Mouse (Mus musculus): ENCODE results near the gene Lhx8.

Lhx8 gene

DNA sequence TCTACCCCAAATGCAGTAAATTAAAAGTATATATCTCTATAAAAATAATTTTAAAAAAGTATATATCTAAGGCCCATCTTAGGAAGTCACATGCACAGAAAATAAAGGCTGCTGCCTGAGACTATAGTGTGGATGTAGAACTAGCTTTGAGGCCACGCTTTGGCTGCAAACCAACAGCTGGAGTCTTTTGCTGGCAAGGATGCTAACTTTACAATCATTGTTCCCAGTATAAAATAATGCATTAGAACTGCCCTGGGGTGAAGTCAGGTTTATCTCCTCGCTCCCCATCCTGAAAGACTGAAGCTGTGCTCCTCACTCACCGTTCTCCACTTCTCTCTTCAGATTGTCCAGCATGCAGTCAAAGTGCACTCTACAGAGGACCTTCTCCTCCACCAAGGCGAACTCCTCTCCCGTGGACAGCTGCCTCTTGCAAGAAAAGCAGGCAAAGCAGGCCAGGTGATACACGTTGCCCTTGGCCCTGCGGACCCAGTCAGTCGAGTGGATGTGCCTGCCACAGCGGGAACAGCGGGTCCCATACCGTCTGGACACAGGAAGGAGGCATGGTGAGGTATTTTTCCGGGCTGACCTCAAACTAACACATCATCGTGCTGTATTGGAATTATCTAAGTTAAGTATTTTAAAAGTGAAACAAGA, 8.4 kb downstream of the Lhx8 start:
- DNase-seq (ENCODE audit: low read depth, low spot score), result no peak

DNA sequence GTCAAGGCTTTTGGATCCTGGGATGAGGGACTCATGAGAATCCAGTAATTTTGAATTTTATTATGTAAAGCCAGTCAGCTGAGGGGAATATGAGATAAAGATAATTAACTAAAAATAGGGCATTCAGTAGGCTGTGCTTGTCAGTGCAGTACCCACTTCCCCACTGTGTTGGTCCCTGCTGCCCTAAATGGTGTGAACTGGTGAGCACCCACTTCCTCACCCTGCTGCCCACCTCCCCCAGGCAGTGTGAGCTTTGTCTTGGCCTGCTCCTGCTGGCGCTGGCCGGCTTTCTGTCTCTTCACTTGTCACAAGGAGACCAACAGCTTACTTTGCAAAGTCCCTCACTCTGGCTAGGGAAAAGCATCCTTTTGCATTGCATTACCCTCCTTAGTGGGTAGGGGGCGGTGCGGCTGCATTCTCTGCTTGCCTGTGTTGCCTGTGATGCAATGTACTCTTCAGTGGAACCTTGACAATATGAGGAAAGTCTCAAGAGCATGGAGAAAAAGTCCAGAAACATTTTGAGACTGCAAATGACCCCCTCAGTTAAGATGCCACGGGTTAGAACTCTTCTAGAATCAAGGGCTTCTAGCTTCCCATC, 12.7 kb downstream of the Lhx8 start:
- no peak for DNase-seq (ENCODE audit: low read depth, low spot score)

DNA sequence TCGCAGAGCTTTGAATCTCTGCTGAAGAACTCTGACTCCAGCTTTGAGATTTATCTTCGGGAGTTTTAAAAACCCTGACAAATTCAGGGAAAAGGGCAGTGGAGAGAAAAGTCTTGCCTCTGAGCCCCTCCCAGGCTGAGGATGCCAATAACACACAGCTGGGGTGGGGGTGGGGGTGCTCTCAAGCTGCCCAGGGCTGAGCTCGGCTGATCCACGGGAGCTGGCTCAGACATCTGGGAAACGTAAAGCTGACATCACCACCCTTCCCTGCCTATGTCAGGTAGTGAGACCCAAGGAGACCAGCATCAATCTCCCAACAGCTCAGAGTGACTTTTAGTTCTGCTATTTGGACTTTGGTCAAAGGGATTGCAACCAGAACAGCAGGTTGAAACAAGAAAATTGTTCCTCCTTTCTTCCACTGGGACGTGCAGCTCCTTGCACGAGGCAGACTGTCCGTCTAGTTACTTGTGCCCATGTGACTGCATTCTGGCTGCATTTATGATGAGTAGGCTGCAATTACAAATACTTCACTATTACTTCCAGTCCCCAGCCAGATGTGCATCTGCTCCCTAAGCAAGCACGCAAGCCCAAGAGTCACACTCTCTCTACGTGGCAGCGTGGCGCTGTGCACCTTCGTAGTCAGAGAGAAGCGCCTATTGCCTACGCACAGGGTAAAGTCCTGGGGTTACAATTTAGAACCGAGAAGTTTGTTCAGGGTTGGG, 25.1 kb downstream of the Lhx8 start:
- DNase-seq (ENCODE audit: low read depth, low spot score), result no peak

DNA sequence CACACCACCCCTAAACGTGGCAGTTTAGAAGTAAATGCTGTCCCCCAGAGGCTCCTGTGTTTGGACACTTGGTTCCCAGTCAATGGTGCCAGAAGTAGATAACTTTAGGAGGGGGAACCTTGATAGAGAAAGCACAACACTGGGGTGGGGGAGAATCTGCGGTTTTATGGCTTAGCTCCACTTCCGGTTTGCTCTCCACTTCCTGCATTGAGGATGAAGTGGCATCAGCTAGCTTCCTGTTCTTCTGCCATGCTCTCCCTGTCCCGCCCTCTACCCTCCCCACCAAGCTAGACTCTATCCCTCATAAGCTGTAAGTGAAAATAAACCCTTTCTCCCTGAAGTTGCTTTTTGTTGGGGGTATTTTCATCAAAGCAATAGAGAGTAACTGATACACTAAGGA, 29.4 kb downstream of the Lhx8 start:
- no peak for DNase-seq (ENCODE audit: low read depth, low spot score)

DNA sequence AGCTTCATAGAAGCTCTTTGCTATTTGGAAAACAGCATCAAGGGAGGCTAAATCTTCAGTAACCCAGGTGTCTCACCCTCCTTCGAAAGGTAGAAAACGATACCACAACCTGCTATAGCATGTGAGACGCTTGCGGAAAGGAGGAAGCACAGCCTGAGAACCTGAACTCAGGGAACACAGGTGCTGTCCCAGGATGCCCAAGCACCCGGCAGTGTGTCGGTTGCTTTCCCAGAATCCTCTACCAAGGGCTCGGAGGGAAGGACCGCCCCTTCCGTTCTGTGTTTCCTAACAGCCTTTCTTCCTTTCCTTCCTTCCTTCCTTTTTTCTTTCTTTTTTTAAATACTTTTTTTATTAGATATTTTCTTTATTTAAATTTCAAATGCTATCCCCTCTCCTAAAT, 30.5 kb downstream of the Lhx8 start:
- DNase-seq (ENCODE audit: low read depth, low spot score), result no peak

DNA sequence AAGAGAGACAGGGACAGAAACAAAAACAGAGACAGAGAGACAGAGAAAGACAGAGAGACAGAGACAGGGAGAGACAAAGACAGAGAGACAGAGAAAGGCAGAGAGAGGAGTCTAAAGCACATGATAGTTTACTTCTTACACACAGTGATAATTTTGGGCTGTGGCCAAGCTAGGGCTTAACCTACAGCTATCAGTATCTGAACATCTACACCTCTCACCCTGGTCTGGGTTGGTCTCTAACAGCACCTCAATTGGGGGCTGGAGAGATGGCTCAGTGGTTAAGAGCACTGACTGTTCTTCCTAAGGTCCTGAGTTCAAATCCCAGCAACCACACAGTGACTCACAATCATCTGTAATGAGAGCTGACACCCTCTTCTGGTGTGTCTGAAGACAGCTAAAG, 32.0 kb downstream of the Lhx8 start:
- DNase-seq (ENCODE audit: low read depth, low spot score), result no peak

DNA sequence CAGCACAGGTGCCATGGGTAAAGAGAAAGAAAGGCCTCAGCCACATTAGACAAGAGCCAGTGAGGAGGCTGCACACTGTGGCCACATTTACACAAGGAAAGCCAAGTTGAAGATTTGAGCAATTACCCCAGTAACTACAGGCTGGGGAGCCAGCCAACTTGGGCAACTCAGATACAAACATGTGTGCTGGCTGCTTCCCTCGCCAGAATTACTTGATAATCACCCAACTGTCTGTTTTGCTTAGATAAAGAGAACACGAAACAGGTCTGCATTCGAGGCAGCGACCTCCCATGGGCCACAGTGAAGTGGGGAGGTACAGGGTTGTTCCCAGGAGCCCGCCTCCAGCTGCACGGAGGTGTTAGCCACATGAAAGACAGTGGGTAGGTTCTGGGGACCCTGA, 33.0 kb downstream of the Lhx8 start:
- no peak for DNase-seq (ENCODE audit: low read depth, low spot score)

DNA sequence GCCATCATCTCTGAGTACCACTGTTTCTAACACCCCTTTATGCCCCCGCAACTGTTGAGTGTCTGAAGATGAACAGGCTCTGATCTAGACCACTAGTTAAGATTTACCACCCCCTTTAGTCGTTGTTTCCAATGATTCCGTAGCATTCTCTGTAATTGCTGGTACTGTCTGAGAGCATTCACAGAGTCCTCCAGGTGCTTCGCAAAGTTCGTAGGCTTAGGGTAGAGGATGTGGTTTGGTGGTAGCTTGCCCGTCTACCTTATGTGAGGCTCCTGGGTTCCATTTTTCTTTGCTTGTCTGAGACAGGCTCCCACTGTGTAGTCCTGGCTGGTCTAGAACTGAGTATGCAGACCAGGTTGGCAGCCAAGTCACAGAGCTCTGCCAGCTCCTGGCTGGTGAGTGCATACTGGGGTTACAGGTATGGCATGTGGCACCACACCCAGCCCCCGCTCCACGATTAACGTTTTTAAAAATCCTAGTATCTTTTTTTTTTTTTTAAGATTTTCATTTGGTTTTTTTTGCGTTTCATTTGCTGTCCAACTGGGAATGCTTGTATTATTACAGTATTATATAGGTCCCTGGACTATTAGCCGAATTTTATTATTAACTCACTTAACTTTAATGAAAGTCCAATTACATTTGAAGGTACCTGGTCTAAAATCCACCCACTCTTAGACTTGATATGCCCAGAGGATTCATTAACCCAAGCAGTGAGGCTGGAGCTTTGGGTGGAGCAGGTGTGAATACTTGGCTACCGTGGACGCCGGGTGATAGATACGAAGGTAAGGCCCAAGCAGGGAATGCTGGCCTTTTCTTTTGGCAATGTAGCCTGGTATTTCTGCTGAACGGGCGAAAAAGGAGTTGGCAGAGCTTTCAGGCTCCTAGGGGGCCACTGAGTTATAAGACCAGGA, 35.3 kb downstream of the Lhx8 start:
- no peak for DNase-seq (ENCODE audit: low read depth, low spot score)

DNA sequence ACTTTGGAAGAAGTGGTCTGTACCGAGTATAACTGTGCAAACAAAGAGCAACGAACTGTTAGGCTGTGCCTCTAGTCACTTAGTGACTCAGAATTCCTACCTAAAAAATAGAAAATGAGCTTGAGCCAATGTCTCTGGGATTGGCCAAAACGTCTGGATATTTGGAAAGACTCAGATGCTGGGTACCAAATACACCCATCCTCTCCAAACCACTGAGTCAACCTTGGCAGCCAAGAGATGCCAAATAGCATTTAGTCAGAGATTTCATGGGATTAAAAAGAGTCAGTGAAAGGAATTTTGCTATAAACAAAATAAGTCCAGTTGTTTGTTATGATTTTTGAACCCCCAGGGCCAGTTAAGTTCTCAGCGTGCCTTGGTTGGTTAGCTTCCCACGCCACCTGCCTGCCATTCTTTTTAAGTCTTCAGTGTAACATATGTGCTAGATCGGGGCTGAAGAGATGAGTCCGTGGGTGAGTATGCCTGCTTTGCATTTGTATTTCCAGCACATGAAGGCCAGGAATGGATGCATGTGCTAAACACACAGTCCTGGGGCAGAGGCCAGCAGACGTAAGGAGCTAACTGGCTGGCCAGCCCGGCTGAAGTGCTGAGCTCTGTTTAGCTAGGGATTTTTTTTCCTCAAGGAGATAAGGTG, 36.5 kb downstream of the Lhx8 start:
- DNase-seq (ENCODE audit: low read depth, low spot score), result no peak

DNA sequence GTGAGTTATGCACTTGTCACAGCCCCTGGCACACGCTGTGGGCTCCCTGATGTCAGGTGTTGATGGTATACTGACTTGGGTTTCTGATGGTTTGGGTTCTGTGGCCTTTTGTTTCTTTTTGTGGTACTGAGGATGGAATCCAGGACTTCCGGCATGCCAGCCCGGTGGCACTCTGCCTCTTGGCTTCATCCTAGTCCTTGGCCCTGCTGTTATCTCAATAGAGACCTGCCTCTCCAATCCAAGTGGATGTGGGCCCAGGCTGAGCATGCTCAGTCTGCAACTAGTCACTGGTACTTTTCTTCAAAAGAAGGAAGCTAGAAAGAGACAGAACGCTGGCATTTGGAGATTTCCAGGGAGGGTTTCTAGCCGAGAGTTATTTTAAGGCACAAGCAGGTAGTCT, 38.3 kb downstream of the Lhx8 start:
- no peak for DNase-seq (ENCODE audit: low read depth, low spot score)

DNA sequence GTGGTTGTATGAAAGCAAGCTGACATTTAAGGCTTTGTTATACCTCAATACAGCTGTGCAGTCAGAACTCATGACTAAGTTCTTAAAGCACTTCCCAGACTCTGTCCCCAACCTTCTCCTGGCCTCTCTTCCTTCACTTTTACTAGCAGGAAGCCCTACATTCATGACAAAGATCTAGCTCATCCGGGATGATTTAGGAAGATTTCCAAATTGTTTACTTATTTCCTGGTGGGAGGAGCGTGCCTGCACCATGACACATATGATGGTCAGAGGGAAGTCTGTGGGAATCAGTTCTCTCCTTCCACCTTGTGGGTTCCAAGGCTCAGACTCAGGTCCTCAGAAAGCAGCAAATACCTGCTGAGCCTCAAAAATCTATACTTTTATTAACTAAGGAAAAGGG, 40.1 kb downstream of the Lhx8 start:
- no peak for DNase-seq (ENCODE audit: low read depth, low spot score)

DNA sequence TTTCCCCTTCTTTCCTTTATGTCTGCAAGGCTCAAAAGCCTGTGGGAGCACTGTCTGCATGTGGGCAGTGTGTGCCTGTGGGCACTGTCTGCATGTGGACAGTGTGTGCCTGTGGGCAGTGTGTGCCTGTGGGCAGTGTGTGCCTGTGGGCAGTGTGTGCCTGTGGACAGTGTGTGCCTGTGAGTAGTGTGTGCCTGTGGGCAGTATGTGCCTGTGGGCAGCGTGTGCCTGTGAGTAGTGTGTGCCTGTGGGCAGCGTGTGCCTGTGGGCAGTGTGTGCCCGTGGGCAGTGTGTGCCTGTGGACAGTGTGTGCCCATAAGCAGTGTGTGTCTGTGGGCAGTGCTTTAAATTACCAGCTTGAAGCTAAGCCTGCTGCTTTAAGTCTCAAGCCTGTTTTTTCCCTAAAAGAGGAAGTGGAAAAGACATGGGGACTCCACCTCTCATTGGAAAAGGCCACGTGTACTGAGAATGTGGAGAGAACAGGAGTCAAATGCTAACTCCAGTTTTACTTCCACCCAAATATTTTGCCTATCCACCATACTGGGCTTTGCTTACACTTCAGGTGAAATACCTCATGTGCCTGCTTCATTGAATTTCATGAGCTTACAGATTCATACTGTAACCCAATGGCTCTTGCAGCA, 41.9 kb downstream of the Lhx8 start:
- DNase-seq (ENCODE audit: low read depth, low spot score), result no peak

DNA sequence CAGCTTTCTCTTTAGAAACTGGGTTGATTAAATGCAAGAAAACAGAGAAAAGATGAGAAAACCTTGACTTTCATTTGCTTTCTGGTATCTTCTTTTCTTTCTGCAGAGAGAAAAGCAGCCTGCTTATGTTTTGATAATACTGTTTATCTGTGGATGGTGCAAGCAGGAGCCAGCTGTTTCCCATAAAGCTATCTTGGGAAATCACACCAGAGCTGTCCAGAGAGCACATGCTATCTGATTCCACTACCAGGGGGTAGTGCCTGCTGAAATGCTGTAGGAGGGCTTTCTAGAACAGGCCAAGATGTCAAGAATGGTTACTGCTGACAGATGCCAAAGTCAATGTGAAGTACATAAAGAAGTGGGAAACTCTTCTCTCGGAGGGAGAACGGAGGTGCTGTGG, 43.2 kb downstream of the Lhx8 start:
- DNase-seq (ENCODE audit: low read depth, low spot score), result no peak

DNA sequence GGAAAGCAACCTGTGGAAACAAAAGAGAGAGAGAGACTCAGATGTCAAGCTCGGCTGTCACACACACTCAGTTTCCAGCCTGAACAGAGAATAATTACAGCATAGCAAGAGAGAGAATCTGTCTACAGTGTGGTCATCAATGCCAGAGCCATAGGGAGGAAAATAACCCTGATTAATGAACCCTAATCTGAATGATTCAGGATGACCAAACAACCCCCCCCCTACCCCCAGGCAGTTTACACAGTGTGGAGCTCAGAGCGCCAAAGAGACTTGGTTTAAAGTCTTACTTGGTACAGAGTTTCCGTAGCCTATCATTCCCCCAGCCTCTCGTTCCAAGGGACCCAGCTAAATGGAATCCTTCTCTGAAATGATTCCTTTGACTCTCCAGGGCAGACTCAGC, 45.1 kb downstream of the Lhx8 start:
- no peak for DNase-seq (ENCODE audit: low read depth, low spot score)

DNA sequence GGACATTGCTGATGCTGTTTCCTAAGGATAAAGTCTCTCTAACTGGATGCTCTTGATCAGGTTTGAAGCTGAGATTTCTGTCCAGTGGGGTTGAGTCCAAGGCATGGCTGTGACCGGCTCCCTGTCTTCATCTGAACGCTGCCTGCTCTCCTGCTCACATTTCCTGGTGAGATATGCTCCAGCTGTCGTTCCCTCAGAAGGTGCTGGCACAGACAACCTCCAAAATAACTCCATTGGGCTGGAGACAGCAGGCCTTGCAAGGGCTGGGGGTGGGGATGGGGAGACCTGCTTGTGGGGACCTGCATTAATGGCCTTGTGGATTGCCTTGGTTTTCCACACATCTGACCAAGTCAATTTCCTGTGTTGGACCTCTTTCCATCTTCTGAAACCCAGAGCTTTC, 46.2 kb downstream of the Lhx8 start:
- DNase-seq (ENCODE audit: low read depth, low spot score), result no peak

DNA sequence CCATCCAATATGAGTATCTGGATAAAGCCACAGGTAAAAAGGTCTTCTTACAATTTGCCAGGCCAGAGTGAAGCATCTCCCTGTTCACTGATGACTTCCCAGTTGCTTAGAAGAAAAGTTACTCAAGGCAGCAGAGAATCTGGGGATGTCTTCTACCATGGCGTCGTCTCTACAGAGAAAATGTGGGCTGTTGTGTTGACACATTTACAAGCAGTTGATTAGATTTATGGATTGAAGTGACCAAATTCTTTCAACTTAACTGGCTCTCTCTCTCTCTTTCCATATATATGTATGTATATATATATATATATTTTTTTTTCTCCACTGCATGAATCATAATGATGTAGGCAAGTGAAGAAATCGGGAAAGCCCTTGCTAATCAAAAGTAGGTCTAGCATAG, 55.8 kb downstream of the Lhx8 start:
- DNase-seq (ENCODE audit: low read depth, low spot score), result no peak

DNA sequence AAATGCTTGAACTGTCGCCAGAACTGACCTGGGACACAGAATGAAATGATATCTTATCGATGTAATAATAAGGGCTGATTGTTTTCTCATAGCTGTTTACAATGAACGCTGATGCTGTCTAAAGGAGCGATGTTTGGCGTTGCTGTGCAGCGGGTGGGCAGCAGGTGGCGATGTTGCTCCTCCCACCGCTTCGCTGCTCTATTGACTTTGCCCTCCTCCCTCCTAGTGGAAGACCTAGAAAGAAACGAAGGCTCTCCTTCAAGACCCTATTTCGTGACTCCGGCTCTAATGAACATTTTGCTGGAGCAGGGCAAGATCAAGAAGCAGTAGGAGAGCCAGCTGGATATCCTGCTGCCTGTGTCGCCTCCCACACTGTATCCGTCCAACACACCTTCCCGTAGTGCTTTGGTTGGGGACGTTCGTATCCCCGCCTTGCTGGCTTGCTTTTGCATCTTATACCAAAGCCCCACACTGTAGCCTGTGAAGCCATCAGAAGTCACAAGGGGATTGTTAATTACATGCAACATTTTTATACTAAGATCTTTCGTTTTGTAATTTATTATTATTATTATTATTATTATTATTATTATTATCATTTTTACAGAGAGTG, 60.6 kb downstream of the Lhx8 start:
- peak; percentile 50 for DNase-seq (ENCODE audit: low read depth, low spot score)

DNA sequence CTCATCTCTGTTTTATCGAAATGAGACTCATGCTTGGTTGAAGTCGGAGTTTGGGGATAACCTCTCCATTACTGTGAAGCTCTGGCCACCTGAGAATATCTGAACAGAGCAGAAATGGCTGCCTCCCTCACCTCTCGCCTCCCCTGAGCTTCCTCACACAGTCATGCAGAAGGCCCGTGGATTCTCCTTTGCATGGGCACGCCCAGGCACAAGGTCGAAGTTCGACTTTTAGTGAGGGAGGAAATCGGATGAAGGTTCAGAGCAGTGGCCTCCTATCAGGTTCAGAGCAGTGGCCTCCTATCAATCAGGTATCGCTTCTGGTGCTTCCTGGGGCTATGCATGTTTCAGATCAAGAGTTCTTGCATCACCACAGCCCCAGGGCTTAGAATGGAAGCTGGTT, 62.1 kb downstream of the Lhx8 start:
- no peak for DNase-seq (ENCODE audit: low read depth, low spot score)

DNA sequence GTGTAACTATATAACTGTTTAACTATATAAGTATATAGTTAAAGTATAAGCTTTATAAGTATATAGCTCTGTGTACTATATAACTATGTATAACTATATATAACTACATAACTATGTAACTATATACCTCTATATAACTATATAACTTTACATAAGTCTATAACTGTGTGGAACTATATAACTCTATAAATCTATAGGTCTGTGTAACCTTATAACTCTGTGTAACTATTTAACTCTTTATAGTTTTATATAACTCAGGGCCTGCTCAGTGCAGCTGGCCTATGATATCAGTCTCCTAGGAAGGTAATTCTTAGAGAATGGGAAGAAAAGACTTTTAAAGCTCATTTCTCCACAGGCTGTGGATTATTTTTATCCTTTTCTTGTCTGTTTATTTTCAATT, 73.1 kb downstream of the Lhx8 start:
- DNase-seq (ENCODE audit: low read depth, low spot score), result no peak
